Mouse (Mus musculus) megakaryocyte-erythroid progenitor cell, adult 5-6 weeks (primary cell): ENCODE measurements around the gene Cdk11b. TPM values are rescaled to one million over a fixed set of nuclear protein-coding genes. Genes with fewer than 3 reads are reported as not detected.

Experiments used
- ATAC-seq: replicated peaks from 2 replicates; pipeline ENCODE4 v1.8.0; 2016; ENCODE audit warnings: mild to moderate bottlenecking, inconsistent platforms; ENCODE audit not compliant: severe bottlenecking, poor library complexity, low FRiP score, low TSS enrichment
- total RNA-seq, 2 experiments: library from RNA; stranded (forward) in 1 of 2; stranded (reverse) in 1 of 2; fragments of 200-1000, 215-1000 nt in 1 of 2; fragments of >200 nt in 1 of 2; fragmentation: Nextera tagmentation in 1 of 2; gene quantifications; 2 replicates each; pipeline ENCODE4 v1.2.3; 2014 to 2017

The Cdk11b gene
- 60.7 and 74.1 TPM in 2 replicates for total RNA-seq (2014; fragmentation: Nextera tagmentation)
- total RNA-seq (2017) = 44.7 and 67.9 TPM in 2 replicates

GRCm38 (mm10) chr4:155624338-155625291 lies at the start of gene Cdk11b:
Cdk11b (plus strand) TSS chr4:155624854.
- peak; percentile 99 for ATAC-seq

DNA sequence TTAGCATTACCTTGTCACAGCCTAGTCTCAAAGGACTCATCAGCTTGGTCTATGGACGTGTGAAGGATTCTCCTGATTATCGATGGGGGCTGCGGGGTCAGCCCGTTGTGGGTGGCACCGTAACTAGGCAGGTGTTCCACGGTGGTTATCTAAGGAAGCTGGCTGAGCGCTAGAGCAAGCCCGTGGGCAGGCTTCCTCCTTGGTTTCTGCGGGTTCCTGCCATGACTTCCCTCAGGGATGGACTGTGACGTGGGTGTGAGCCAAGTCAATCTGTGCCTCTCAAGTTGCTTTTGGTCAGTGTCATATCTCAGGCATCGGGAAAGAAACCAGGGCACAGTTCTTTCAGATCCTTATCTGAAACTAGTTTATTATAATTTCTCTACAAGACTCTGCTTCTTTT lies 49.7 kb upstream of the Cdk11b start:
- ATAC-seq = peak; percentile 24; the same call in 1 of the 2 replicates

DNA sequence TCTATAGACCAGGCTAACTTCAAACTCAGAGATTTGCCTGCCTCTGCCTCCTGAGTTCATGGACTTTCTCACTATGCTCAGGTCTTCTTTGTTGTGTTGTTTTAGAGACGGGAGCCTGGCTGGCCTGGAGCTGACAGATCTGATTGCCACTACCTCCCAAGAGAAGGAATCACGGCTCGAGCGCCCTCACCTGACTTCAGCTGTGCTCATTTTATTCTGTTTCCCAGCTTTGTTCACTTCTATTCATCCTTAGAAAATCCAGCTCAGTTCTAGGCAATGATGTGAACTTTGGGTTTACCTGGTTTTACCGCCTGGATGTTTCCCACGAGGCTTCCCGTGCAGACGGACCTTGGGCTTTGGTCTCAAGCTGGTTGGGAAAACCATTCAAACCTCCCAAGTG lies 49.1 kb upstream of the Cdk11b start:
- ATAC-seq = no peak

- no peak for ATAC-seq
Measured at GRCm38 (mm10) chr4:155577132-155577531, 47.5 kb upstream of the Cdk11b start.

DNA sequence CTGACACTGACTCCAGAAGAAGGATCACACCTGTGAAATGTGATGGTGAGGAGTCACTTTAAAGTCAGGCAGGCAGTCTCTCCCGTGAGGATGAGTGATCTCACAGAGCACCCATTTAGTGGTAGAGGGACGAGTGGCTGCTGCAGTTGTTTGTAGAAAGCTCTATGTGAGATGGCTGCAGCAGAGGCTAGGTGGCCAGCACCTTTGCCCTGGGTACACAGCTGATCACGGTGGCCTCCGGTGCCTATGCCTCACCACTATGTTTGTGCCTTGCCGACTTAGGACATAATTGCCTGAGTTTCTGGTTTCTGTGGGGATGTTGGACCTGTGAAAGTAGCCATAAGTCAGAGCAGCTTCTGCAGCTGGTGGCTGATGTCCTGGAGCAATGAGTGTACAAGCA lies 46.9 kb upstream of the Cdk11b start:
- ATAC-seq = no peak

DNA sequence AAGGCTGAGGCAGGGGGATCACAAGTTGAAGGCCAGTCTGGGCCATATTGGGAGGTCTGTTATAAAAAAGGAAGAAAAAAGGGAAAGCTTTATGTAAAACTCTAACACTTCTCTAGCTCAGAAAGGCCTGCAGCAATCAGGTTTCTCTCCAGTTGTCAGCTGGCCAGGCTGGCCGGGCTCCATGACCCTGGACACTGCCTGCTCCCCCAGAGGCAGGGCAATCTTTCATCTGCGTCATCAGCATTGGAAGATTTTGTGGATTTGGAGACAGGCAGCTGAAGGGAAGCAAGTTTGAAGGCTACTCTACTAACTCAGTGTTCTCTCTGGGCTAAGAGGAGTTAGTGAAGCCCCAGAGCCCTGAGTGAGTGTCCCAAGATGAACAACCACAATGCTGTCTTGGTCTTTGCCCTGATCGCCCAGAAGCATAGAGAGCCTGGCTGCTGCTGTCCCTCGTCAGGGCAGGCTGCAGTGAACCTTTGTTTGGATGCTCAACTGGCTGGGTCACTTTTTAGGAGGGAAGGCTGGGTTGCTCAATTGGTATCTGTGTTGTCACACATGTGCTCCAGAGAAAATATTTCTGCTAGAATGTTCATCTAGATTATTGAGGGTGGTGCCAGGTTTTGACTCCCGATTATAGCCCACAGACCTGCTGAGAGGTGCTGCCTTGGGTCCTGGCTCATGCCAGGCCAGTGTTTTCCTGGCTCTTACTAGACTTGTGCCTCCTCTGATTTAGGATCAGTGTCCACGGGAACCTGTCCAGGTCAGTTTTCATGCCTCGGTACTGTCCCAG lies 46.1 kb upstream of the Cdk11b start:
- ATAC-seq = peak; percentile 21; the same call in 1 of the 2 replicates

DNA sequence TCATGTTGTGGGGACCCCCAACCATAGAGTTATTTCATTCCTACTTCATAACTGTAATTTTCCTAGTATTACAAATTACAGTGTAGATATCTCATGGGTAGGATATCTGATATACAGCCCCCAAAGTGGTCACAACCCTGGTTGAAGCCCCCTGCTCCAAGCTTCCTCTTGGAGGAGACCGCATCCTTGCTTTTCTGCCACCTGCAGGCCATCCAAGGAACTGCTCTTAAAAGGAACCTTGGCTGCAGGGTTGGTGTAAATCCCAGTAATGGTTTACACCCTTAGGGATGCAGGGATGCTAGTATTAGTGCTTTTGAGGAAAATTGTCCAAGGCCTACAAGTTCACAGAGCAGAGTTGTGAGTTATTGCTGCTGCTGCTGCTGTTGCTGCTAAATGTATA lies 44.2 kb upstream of the Cdk11b start:
- no peak for ATAC-seq

DNA sequence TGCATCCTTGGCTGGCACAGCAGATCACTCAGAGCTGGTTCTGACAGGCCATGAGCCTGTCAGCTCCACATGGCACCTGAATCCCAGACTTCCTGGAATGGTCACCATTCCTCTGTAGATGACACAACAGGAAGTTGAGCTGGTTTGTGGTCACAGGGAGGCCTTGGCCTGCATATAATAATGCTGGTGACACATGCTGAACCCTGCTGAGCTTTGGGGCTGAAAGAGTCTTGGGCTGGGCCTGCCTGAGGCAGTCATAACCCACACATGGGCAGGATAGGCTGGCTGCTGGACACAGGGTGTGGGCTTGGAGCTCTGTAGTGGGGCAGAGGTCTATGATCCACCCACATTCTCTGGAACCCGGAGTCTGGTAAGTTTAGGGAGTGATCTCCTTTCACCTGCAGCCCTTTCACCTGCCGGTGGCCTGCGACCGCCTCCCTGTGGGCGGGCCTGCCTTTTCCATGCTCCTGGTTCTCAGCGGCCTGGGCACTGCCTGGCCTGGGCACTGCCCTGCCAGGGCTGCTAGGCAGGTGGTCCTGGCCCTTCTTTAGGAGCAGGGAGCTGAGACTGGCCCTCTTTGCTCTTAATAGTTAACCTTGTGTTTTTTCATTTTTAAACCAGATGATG lies 42.3 kb upstream of the Cdk11b start:
- no peak for ATAC-seq

GRCm38 (mm10) chr4:155589356-155589755 lies 35.3 kb upstream of the Cdk11b start:
- ATAC-seq = no peak

GRCm38 (mm10) chr4:155591012-155591719 lies 33.5 kb upstream of the Cdk11b start:
- ATAC-seq = no peak

DNA sequence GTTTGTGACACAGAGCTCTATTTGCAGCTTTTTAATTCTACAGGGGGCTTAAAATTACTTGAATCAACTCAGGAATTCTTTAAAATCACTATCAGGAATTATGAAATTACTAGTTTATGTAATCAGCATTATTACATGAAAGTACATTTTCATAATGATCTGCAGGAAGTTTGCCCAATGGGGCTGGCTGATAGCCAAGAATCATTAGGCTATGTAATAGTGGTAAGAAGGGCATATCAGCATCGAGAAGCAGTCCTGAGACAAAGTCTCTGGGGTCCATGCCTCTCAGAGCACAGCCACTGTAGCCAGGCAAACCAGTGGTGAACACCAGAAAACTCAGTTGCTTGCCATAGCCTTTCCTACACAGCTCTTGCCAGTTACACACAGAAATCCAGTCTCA lies 30.9 kb upstream of the Cdk11b start:
- no peak for ATAC-seq

DNA sequence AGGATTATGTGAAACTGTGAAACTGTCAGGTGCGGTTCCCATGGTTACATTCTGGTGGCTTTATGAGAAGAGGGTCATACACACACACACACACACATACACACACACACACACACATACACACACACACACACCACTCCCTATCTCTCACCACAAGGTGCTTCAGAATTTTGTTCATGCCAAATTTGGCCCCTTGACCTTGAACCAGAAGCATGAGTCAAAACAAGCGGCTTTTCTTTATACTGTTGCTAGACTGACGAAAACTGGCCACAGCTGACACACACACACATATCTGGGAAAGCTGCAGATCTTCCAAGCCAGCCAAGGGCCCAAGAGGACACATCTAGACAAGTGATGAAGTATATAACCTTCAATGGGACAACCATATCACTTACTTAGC lies 28.9 kb upstream of the Cdk11b start:
- ATAC-seq = no peak; the same call in 1 of the 2 replicates

DNA sequence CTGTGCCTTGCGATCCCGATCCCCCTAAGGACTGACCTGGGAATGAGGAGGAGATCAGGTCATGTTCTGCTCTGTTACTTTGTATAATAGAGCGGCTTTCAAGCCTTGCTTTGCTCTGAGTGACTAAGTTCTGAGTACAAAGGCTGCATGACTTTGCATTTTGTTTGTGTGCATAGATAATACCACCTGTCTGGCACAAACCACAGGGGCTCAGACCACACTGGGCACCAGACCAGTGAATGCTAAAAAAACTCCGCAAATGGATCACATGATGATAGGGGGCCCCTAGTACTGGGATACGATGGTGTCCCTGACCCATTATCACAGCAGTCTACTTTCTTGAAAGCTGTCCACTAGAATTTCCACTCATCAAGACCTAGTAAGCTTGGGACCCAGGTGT lies 28.0 kb upstream of the Cdk11b start:
- ATAC-seq = peak; percentile 63

- ATAC-seq = no peak
Measured at GRCm38 (mm10) chr4:155598536-155598935, 26.1 kb upstream of the Cdk11b start.

DNA sequence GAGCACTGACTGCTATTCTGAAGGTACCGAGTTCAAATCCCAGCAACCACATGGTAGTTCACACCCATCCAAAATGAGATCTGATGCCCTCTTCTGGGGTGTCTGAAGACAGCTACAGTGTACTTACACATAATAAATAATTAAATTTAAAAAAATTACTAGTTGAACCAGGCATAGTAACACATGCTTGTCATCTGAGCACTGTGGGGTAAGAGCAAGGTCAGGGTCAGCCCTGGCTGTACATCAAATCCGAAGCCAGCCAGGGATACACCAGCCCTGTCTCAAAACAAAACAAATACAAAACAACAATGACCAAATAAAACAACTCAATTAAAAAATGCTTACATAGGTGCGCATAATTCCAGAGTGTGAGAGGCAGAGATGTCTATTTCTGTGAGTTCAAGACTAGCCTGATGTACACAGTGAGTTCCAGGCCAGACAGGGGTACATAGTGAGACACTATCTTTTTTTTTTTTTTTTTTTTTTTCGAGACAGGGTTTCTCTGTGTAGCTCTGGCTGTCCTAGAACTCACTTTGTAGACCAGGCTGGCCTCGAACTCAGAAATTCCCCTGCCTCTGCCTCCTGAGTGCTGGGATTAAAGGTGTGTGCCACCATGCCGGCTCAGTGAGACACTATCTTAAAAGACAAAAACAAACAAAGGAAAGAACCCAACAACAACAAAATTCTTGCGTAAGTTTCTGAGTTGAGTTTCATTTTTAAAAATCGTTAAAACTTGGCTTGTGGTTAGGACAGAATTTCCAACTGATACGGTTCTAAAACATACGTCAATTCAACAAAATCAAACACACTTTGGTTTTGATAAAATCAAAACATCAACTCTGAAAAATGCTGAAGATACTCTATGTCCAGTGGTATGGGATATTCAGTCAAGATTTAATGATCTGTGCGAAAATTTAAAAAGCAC lies 24.5 kb upstream of the Cdk11b start:
- ATAC-seq = no peak

- ATAC-seq = peak; percentile 74
Measured at GRCm38 (mm10) chr4:155601091-155601996, 23.3 kb upstream of the Cdk11b start, which contains the start of gene Slc35e2. Slc35e2 (plus strand) TSS chr4:155601416.

GRCm38 (mm10) chr4:155601997-155602456 lies 22.6 kb upstream of the Cdk11b start:
- no peak for ATAC-seq
